Mouse (Mus musculus) cerebral cortex, adult 2 months (tissue): ENCODE data around the gene Cr1l.

ENCODE experiments used
- WGBS: fragments of 180-500 bp; shearing (Covaris S2); methylation state at CpG from one replicate; pipeline ENCODE4 v1.1.7; 2018; 5-methylcytosine and 5-hydroxymethylcytosine counted together

The Cr1l gene

DNA sequence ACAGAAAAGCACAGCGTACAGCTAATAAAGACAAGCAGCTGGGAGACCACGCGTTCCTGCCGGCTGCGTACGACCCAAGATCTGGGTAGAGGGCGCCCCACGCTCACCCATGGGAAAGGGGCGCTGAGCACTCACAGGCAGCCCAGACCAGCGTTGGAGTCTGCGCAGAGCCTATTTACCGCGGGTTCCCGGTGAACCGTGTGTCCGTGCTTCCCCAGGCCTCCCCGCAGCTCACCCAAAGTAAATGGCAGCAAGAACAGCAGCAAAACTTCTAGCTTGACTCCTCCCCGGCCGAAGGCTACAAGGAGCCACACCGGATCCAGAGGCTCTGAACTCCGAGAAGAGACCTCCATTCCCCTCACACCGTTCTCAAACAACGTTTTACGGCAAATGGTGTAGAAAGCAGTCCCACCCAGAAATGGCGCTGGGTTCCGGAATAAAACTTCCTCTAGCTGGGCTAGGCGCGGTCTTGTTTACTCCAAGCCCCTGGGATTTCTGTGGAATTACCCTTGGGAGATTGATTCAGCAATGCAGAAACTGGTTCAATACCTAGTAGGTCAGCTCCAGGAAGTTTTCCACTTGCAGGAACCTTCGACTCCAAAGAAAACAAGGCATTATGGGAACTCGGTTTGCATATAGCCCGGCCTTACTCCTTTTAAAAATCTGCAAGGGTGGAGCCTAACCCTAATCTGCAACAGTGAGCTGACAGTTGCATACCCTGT is at the start of gene Cr1l:
Gene Cr1l (minus strand): TSS at position 634 of the 722 bp plus-strand sequence.
- under 1% methylated on average over 31 of the region's 31 CpGs for WGBS

- 8% methylated on average over 20 of the region's 20 CpGs for WGBS
Observed at GRCm38 (mm10) chr1:195175980-195176931, 44.9 kb upstream of the Cr1l start, which contains the start of gene Cr2. Gene Cr2 (minus strand): TSS chr1:195176716.

- WGBS: 62% methylated on average over 9 of the region's 9 CpGs
Observed at GRCm38 (mm10) chr1:195164996-195165755, 33.8 kb upstream of the Cr1l start.

DNA sequence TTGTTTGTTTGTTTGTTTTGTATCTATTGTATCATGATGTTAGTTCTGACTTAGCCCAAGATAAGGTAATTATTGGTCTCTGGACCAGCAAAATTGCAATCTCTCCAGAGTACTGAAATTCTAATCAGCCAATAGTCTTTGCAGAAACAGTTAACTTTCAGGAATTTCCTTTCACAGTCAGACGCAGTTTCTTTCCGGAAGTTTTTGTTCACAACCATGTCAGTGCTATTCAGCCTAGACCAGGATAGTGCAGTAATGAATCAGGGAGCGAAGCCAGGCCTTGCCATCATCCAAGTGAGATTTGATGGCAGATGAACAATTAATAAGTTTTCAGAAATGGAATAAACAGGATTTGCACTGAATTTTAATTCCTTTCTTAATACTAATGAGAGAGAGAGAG is 684 bp upstream of the Cr1l start:
- WGBS: 33% methylated on average over 3 of the region's 3 CpGs

DNA sequence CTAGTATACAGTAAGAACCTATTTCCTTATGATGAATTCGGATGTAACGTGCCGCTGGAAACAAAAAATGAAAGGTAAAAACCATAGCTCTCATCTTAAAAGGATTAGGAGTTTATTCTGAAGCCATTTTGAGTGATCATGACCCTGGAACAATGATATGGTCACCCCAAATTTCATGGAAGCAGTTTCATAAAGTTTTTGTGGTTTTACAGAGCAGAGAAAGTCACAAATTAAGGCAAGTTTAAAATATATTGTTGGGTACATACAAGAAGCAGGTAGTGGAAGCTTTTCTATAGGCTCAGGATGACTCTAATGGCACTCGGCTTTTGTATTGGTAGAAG is 259 bp upstream of the Cr1l start:
- 19% methylated on average over 4 of the region's 4 CpGs for WGBS

GRCm38 (mm10) chr1:195130479-195130878 is 907 bp downstream of the Cr1l start:
- WGBS: 9% methylated on average over 2 of the region's 2 CpGs

- WGBS: 76% methylated on average over 1 of the region's 1 CpGs
Observed at GRCm38 (mm10) chr1:195129867-195130266, 1.5 kb downstream of the Cr1l start.

DNA sequence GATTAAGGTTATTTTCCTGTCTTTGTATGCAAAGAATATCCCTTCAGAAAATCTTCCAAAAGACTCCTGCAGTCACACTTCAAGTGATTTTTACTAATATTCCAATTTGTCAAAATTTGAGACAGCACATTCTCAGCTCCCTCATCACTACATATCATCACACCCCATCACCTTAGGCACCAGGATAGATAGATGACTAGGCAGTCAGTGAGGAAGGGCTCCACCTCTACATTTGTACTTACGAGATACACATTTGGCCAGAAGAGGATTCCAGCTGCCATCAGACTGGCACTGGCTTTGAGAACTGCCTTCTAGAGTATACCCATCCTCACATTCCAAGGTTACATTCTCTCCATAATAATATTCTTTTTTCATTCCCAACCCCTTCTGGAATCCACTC is 17.0 kb downstream of the Cr1l start:
- 97% methylated on average over 1 of the region's 1 CpGs for WGBS

GRCm38 (mm10) chr1:195113621-195114020 is 17.8 kb downstream of the Cr1l start:
- WGBS: 93% methylated on average over 4 of the region's 4 CpGs

GRCm38 (mm10) chr1:195100693-195101092 is 30.7 kb downstream of the Cr1l start:
- WGBS: 88% methylated on average over 4 of the region's 4 CpGs

GRCm38 (mm10) chr1:195098004-195098403 is 33.4 kb downstream of the Cr1l start:
- WGBS: 100% methylated on average over 1 of the region's 1 CpGs

DNA sequence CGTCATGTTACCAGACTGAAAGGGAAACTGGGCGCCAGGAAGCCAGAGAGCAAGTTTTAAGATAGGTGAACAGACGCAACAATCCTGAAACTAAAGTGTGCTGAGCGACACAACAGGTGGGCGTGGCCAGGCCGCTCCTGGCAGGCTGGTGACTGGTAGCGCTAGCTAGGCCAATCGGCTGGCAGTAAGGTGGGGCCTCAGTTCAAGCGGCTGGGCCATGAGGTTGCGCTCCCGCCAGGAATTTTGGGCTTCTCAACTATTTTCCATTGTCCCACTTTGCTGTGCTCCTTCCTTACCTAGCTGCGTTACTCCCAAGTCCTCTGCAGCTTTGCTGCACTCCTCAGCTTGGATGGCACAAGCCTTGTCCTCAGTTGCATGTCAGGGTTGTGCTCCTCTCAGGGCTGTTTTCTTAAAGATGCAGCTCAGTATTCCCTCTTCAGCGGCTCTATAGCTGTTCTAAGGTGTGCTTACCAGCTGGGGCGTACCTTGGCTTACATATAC is 39.1 kb downstream of the Cr1l start, which contains the start of gene Cd46:
Gene Cd46 (minus strand): TSS at position 30 of the 501 bp plus-strand sequence.
- 28% methylated on average over 14 of the region's 14 CpGs for WGBS

DNA sequence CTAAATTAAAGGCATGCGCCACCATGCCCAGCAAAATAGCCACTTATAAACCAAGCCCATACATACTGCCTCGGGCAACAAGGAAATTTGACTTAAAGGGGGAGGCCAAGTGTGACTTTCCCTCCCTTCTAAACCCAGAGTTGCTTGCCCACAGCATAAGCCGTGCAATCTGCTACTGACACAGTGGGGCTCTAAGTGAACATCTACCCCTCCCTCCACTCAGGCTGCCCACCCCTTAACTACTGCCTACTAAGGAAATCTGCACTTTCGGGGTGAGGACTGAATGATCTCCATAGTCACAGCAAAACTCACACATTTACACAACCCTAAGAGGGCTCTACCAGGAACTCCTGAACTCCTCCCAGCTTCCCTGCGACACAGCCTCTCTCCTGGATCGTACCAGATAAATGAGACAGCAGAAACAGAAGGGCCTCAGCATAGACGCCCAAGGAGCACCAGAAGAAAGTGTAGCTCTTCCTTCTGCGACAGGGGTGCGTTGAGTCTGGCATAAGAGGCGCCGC is 39.6 kb downstream of the Cr1l start:
- 39% methylated on average over 11 of the region's 11 CpGs for WGBS
